8 mouse cellular contexts compared by ENCODE assay signal in genomic region chr11:23254548-23254947, GRCm38 (mm10). TPM values are rescaled to one million over a fixed set of nuclear protein-coding genes. Genes with fewer than 3 reads are reported as not detected.
DNase-seq lines count a peak whose midpoint lies in the region; ATAC-seq and TF ChIP-seq lines count a peak whose summit lies in the region.

No protein-coding gene starts in this region.

- no peaks in the 10 kb centered on the region for H3K27me3 ChIP-seq in kidney, embryonic 15.5 days
- no peaks in the 10 kb centered on the region for H3K27me3 ChIP-seq in hindbrain, embryonic 16.5 days (replicated peaks; ENCODE audit: control insufficient read depth, insufficient read depth, low read length)
- no peaks in the 10 kb centered on the region for H3K27me3 ChIP-seq in myocyte (ENCODE audit: control insufficient read depth, insufficient read depth, insufficient read length)

- H3K4me2 ChIP-seq in kidney, embryonic 15.5 days, result peak overlapping the region; percentile 63
- peak overlapping the region; percentile 68 for H3K4me2 ChIP-seq in hindbrain, embryonic 16.5 days (ENCODE audit: low read length)
- peak overlapping the region; percentile 79 for H3K4me2 ChIP-seq in myocyte (ENCODE audit: low read depth)

- no peak for TF ChIP-seq POLR2A in myocyte (IDR thresholded peaks at IDR 0.05; ENCODE audit: insufficient read length, low read depth)

- peaks cover 34% of the 10 kb centered on the region for H3K79me2 ChIP-seq in myocyte (ENCODE audit: control insufficient read depth, insufficient read depth)

- no peaks in the 10 kb centered on the region for H3K9me3 ChIP-seq in kidney, embryonic 15.5 days (replicated peaks)
- H3K9me3 ChIP-seq in hindbrain, embryonic 16.5 days (ENCODE audit: control insufficient read depth, low read length), result no peaks in the 10 kb centered on the region

- ATAC-seq in kidney, embryonic 15.5 days (replicated peaks; ENCODE audit: low FRiP score), result no peak
- ATAC-seq in hindbrain, embryonic 16.5 days, result no peak

- H3ac ChIP-seq in myocyte (ENCODE audit: control insufficient read depth, insufficient read length), result peak overlapping the region; percentile 80

- H3K36me3 ChIP-seq in kidney, embryonic 15.5 days, result peaks cover 3% of the 10 kb centered on the region; the same call in 1 of the 2 replicates
- H3K36me3 ChIP-seq in hindbrain, embryonic 16.5 days (ENCODE audit: control insufficient read depth, insufficient read depth, low read length), result no peaks in the 10 kb centered on the region
- H3K36me3 ChIP-seq in myocyte (ENCODE audit: control insufficient read depth, insufficient read depth), result no peaks in the 10 kb centered on the region

- 0 out of 2 replicates have a peak overlapping the region, but pooled peaks have one; percentile 59 for H3K9ac ChIP-seq in kidney, embryonic 15.5 days
- H3K9ac ChIP-seq in hindbrain, embryonic 16.5 days (ENCODE audit: low read depth, low read length), result peak overlapping the region; percentile 89

- DNase-seq in kidney, postnatal 14 days, result no peak
- peak; percentile 48 for DNase-seq in c-Kit-negative CD71-positive TER-119-positive erythroid progenitor cells, embryonic 14.5 days (ENCODE audit: low read depth, low spot score)
- no peak for DNase-seq in cerebellum, postnatal 4 days (ENCODE audit: low spot score in 2 of 2)
- no peak for DNase-seq in embryo, embryonic 11 days
- DNase-seq in cerebellum, postnatal 10 days, result no peak

- H3K4me1 ChIP-seq in kidney, embryonic 15.5 days, result peaks cover 20% of the 10 kb centered on the region
- H3K4me1 ChIP-seq in hindbrain, embryonic 16.5 days (ENCODE audit: control insufficient read depth, insufficient read depth, low read depth, low read length), result peaks cover 7% of the 10 kb centered on the region

- 86% methylated on average over 4 of the region's 4 CpGs for WGBS in kidney, embryonic 15.5 days
- 93% methylated on average over 4 of the region's 4 CpGs for WGBS in hindbrain, embryonic 16.5 days

- H3K4me3 ChIP-seq in kidney, embryonic 15.5 days (replicated peaks), result peak overlapping the region; percentile 98
- peak overlapping the region; percentile 62 for H3K4me3 ChIP-seq in hindbrain, embryonic 16.5 days (ENCODE audit: low read length)
- peak overlapping the region; percentile 99 for H3K4me3 ChIP-seq in myocyte

- H3K27ac ChIP-seq in kidney, embryonic 15.5 days, result peak overlapping the region; percentile 100
- peak overlapping the region; percentile 96 for H3K27ac ChIP-seq in hindbrain, embryonic 16.5 days (ENCODE audit: low read depth, low read length)

TF ChIP-seq in myocyte, 11 proteins besides CTCF, POLR2A, EP300 and RAD21:
- TF ChIP-seq E2F4 (IDR thresholded peaks at IDR 0.05; ENCODE audit: insufficient read depth), result no peak
- TF ChIP-seq TCF12 (IDR thresholded peaks at IDR 0.05; ENCODE audit: insufficient read depth, poor library complexity, severe bottlenecking), result no peak
- no peak for TF ChIP-seq CEBPB (IDR thresholded peaks at IDR 0.05; ENCODE audit: insufficient read depth, poor library complexity, severe bottlenecking)
- TF ChIP-seq USF1 (IDR thresholded peaks at IDR 0.05; ENCODE audit: low read depth), result no peak
- no peak for TF ChIP-seq MAX (IDR thresholded peaks at IDR 0.05; ENCODE audit: low read depth)
- TF ChIP-seq POLR2AphosphoS2 (IDR thresholded peaks at IDR 0.05; ENCODE audit: insufficient read length, low read depth), result no peak
- no peak for TF ChIP-seq REST (IDR thresholded peaks at IDR 0.05; ENCODE audit: insufficient read depth, insufficient read length)
- TF ChIP-seq TCF3 (IDR thresholded peaks at IDR 0.05; ENCODE audit: insufficient read length, low read depth), result no peak
- TF ChIP-seq MYOG (IDR thresholded peaks at IDR 0.05; ENCODE audit: control insufficient read depth in 1 of 3, insufficient read depth in 1 of 3, insufficient read length in 2 of 3, low read depth in 2 of 3), result no peak
- no peak for TF ChIP-seq SRF (IDR thresholded peaks at IDR 0.05; ENCODE audit: control insufficient read depth, insufficient read length, low read depth)
- TF ChIP-seq MYOD1 (IDR thresholded peaks at IDR 0.05; ENCODE audit: control insufficient read depth in 1 of 3, insufficient read length in 2 of 3, low read depth in 2 of 3), result no peak

RNA-seq across cellular contexts. Expression of gene Xpo1, which starts 1.3 kb away (rescaled TPM):
- 102 and 109 TPM in 2 replicates for polyA plus RNA-seq in kidney, embryonic 15.5 days (2015; fragmentation: Nextera tagmentation; extraction: Ambion mirVana)
- 52.6 and 63.5 TPM in 2 replicates for polyA plus RNA-seq in hindbrain, embryonic 16.5 days (2015; fragmentation: Nextera tagmentation; extraction: Ambion mirVana)
- 20.8 TPM for polyA plus RNA-seq in myocyte (2012; fragmentation: generic; extraction: Trizol)

RNA-seq across cellular contexts. Expression of gene Usp34, which starts 52.1 kb away (rescaled TPM):
- polyA plus RNA-seq in kidney, embryonic 15.5 days (2015; fragmentation: Nextera tagmentation; extraction: Ambion mirVana), result 25.6 and 27.5 TPM in 2 replicates
- polyA plus RNA-seq in hindbrain, embryonic 16.5 days (2015; fragmentation: Nextera tagmentation; extraction: Ambion mirVana), result 26.3 and 27.1 TPM in 2 replicates
- 7.2 TPM for polyA plus RNA-seq in myocyte (2012; fragmentation: generic; extraction: Trizol)
